Mouse (Mus musculus) embryonic fibroblast, embryonic 13.5 days (primary cell): Measurements from ENCODE around the gene Tmprss4. TPM values are rescaled to one million over a fixed set of nuclear protein-coding genes. Genes with fewer than 3 reads are reported as not detected.

Experiments used
- H3K27ac ChIP-seq: 2 replicates; pipeline ENCODE4 v1.5.1; 2012; ENCODE audit warnings: low read length, control low read depth, inconsistent platforms; ENCODE audit not compliant: insufficient read depth
- H3K4me1 ChIP-seq: 2 replicates; pipeline ENCODE4 v1.6.1; 2011; ENCODE audit warnings: low read length; ENCODE audit not compliant: control insufficient read depth, insufficient read depth
- H3K4me3 ChIP-seq: 2 replicates; pipeline ENCODE4 v1.5.1; 2011; ENCODE audit warnings: mild to moderate bottlenecking, control low read depth, low read length; ENCODE audit not compliant: insufficient read depth
- CTCF ChIP-seq: IDR thresholded peaks from 2 replicates; pipeline ENCODE4 v1.5.1; 2011; ENCODE audit warnings: mild to moderate bottlenecking, control low read depth, low read length, moderate library complexity, borderline replicate concordance; ENCODE audit not compliant: insufficient read depth
- POLR2A ChIP-seq: IDR thresholded peaks from 2 replicates; pipeline ENCODE4 v1.6.1; 2011; ENCODE audit warnings: low read depth, mild to moderate bottlenecking, control low read depth, low read length, moderate library complexity
- polyA plus RNA-seq: library from polyadenylated mRNA; stranded (reverse); fragments of >200 nt; gene quantifications from 2 replicates; pipeline ENCODE4 v1.2.4, GENCODE M21; 2011; ENCODE audit warnings: low read depth; ENCODE audit not compliant: missing spikeins, insufficient read length

Gene Tmprss4
- polyA plus RNA-seq, 1 experiment: not detected

- H3K27ac ChIP-seq: no peak within 1 kb of the TSS
- no peak for TF ChIP-seq CTCF
- no peak within 1 kb of the TSS for H3K4me3 ChIP-seq
- no peaks in the 10 kb centered on the region for H3K4me1 ChIP-seq
These were observed 22.1 kb downstream of the Tmprss4 start, which contains the start of gene BC049352 for GRCm38 (mm10) chr9:45181770-45182169. Gene BC049352, plus strand, starts transcription at chr9:45182007.

- no peak for TF ChIP-seq POLR2A
- TF ChIP-seq CTCF: no peak
- Histone ChIP-seq H3K27ac (no peak overlapping the region), H3K4me1 (no peaks in the 10 kb centered on the region), H3K4me3 (no peak overlapping the region)
These were observed 24.6 kb downstream of the Tmprss4 start for GRCm38 (mm10) chr9:45179282-45179681.

- Histone ChIP-seq H3K4me3 (no peak overlapping the region), H3K4me1 (no peaks in the 10 kb centered on the region), H3K27ac (no peak overlapping the region)
- TF ChIP-seq CTCF: no peak
- TF ChIP-seq POLR2A: no peak
These were observed 30.4 kb downstream of the Tmprss4 start for GRCm38 (mm10) chr9:45173475-45173874.

- Histone ChIP-seq H3K4me3 (no peak overlapping the region), H3K27ac (no peak overlapping the region), H3K4me1 (no peaks in the 10 kb centered on the region)
- no peak for TF ChIP-seq CTCF
- no peak for TF ChIP-seq POLR2A
These were observed 32.8 kb downstream of the Tmprss4 start for GRCm38 (mm10) chr9:45171073-45171610.

- Histone ChIP-seq H3K4me1 (no peaks in the 10 kb centered on the region), H3K27ac (no peak overlapping the region), H3K4me3 (no peak overlapping the region)
- TF ChIP-seq CTCF (no peak), POLR2A (no peak)
These were observed 33.7 kb downstream of the Tmprss4 start for GRCm38 (mm10) chr9:45170150-45170549.

GRCm38 (mm10) chr9:45167903-45168302, 36.0 kb downstream of the Tmprss4 start:
- Histone ChIP-seq H3K4me1 (no peaks in the 10 kb centered on the region), H3K4me3 (no peak overlapping the region), H3K27ac (no peak overlapping the region)
- TF ChIP-seq POLR2A (no peak), CTCF (no peak)

- Histone ChIP-seq H3K27ac (no peak overlapping the region), H3K4me3 (no peak overlapping the region), H3K4me1 (no peaks in the 10 kb centered on the region)
- TF ChIP-seq POLR2A (no peak), CTCF (no peak)
These were observed 50.5 kb downstream of the Tmprss4 start for GRCm38 (mm10) chr9:45153361-45153760.

GRCm38 (mm10) chr9:45150933-45151332, 53.0 kb downstream of the Tmprss4 start:
- TF ChIP-seq POLR2A (no peak), CTCF (no peak)
- no peaks in the 10 kb centered on the region for H3K4me1 ChIP-seq
- H3K4me3 ChIP-seq: no peak overlapping the region
- H3K27ac ChIP-seq: no peak overlapping the region

- Histone ChIP-seq H3K27ac (no peak overlapping the region), H3K4me1 (peaks cover 2% of the 10 kb centered on the region; the same call in 1 of the 2 replicates), H3K4me3 (peak overlapping the region; percentile 26)
- TF ChIP-seq CTCF (peak; percentile 16; the same call in 1 of the 2 replicates), POLR2A (no peak)
These were observed 57.7 kb downstream of the Tmprss4 start for GRCm38 (mm10) chr9:45146267-45146597.

- H3K4me1 ChIP-seq: peaks cover 2% of the 10 kb centered on the region; the same call in 1 of the 2 replicates
- H3K4me3 ChIP-seq: peak overlapping the region; percentile 26
- no peak for TF ChIP-seq CTCF
- TF ChIP-seq POLR2A: no peak
- no peak overlapping the region for H3K27ac ChIP-seq
These were observed 58.2 kb downstream of the Tmprss4 start for GRCm38 (mm10) chr9:45145533-45146266.

- Histone ChIP-seq H3K27ac (no peak overlapping the region), H3K4me3 (no peak overlapping the region), H3K4me1 (peaks cover 2% of the 10 kb centered on the region; the same call in 1 of the 2 replicates)
- TF ChIP-seq POLR2A (no peak), CTCF (no peak)
These were observed 61.2 kb downstream of the Tmprss4 start for GRCm38 (mm10) chr9:45142686-45143085.
